Mouse (Mus musculus) intestine, embryonic 16.5 days (tissue): ENCODE results near the gene Hexim1. TPM values are rescaled to one million over a fixed set of nuclear protein-coding genes. Genes with fewer than 3 reads are reported as not detected.
A peak's percentile ranks its signal among the peaks of the same experiment; 100 is the strongest.

Experiments used
- ATAC-seq: fragments of 200-750 bp; cut with Nextera tagmentation; 2 replicates; pipeline ENCODE4 v1.8.0; 2017; ENCODE audit warnings: moderate TSS enrichment, moderate library complexity
- H3K27ac ChIP-seq: fragments of 300-500 bp; sonication (generic); 2 replicates; pipeline ENCODE4 v1.5.1; 2014; ENCODE audit warnings: mild to moderate bottlenecking, low read length
- H3K27me3 ChIP-seq: fragments of 300-500 bp; sonication (generic); replicated peaks from 2 replicates; pipeline ENCODE4 v1.6.1; 2014; ENCODE audit warnings: low read length, control low read depth, mixed read lengths; ENCODE audit not compliant: control insufficient read depth, insufficient read depth
- H3K36me3 ChIP-seq: fragments of 300-500 bp; sonication (generic); 2 replicates; pipeline ENCODE4 v1.6.1; 2014; ENCODE audit warnings: low read length, control low read depth; ENCODE audit not compliant: control insufficient read depth, insufficient read depth
- H3K4me1 ChIP-seq: fragments of 300-500 bp; sonication (generic); 2 replicates; pipeline ENCODE4 v1.6.1; 2014; ENCODE audit warnings: low read length, control low read depth, mixed read lengths; ENCODE audit not compliant: control insufficient read depth, insufficient read depth
- H3K4me2 ChIP-seq: fragments of 300-500 bp; sonication (generic); 2 replicates; pipeline ENCODE4 v1.6.1; 2014; ENCODE audit warnings: low read depth, low read length, control low read depth
- H3K4me3 ChIP-seq: fragments of 300-500 bp; sonication (generic); 2 replicates; pipeline ENCODE4 v1.5.1; 2014; ENCODE audit warnings: mild to moderate bottlenecking, low read length
- H3K9ac ChIP-seq: fragments of 300-500 bp; sonication (generic); 2 replicates; pipeline ENCODE4 v1.6.1; 2014; ENCODE audit warnings: low read depth, low read length
- H3K9me3 ChIP-seq: fragments of 300-500 bp; sonication (generic); 2 replicates; pipeline ENCODE4 v1.6.1; 2016; ENCODE audit warnings: low read length, control low read depth; ENCODE audit not compliant: control insufficient read depth
- WGBS: fragments of 180-500 bp; shearing (Covaris S2); extraction: QIAGEN DNeasy Blood & Tissue Kit; methylation state at CpG from one replicate; pipeline ENCODE4 v1.1.7; 2014; 5-methylcytosine and 5-hydroxymethylcytosine counted together
- polyA plus RNA-seq: library from polyadenylated mRNA; unstranded; fragments of >200 nt; fragmentation: Nextera tagmentation; extraction: Ambion mirVana; gene quantifications from 2 replicates; pipeline ENCODE4 v1.2.1, GENCODE M21; 2015

Gene Hexim1
- polyA plus RNA-seq, 1 experiment from 2014 or later, result 4.6 TPM

DNA sequence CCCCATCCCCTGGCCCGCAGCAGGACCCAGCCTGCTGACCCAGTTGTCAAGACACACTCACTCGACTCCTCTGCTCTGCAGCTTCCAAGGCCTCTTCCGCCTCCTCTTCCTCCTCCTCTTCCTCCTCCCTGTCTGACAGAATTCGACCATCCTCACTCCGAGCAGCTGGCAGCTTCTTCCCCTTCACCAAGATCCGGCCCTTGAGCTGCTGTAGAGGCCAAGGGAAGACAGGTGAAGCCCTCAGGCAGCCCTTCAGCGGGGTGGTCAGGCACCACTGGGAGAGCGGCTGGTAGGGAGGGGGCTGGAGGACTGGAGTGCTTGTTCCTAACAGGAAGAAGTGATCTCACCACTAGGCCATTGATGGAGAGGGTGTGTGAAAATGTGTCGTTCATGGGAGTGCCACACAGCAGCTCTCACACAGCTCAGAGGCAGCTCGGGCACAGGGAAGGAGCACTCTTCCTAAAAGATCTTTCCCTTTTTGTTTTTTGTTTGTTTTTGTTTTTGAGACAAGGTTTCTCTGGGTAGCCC lies 41.2 kb upstream of the Hexim1 start:
- Histone ChIP-seq H3K9ac (0 out of 2 replicates have a peak overlapping the region, but pooled peaks have one; percentile 10), H3K4me2 (no peak overlapping the region), H3K27ac (no peak overlapping the region), H3K4me3 (no peak overlapping the region), H3K9me3 (no peaks in the 10 kb centered on the region), H3K27me3 (no peaks in the 10 kb centered on the region), H3K36me3 (no peaks in the 10 kb centered on the region), H3K4me1 (no peaks in the 10 kb centered on the region)
- WGBS, result 34% methylated on average over 10 of the region's 10 CpGs
- no peak for ATAC-seq

GRCm38 (mm10) chr11:103076010-103076409 lies 40.0 kb upstream of the Hexim1 start:
- WGBS, result 90% methylated on average over 7 of the region's 7 CpGs
- ATAC-seq, result no peak
- no peak overlapping the region for H3K9ac ChIP-seq
- H3K27ac ChIP-seq, result no peak overlapping the region
- no peaks in the 10 kb centered on the region for H3K36me3 ChIP-seq
- H3K9me3 ChIP-seq, result no peaks in the 10 kb centered on the region
- H3K4me1 ChIP-seq, result peaks cover 7% of the 10 kb centered on the region; the same call in 1 of the 2 replicates
- no peak overlapping the region for H3K4me2 ChIP-seq
- H3K27me3 ChIP-seq, result 0 out of 2 replicates have a peak, but pooled peaks cover 6% of the 10 kb centered on the region
- H3K4me3 ChIP-seq, result no peak overlapping the region

- 82% methylated on average over 8 of the region's 8 CpGs for WGBS
- ATAC-seq, result no peak
- Histone ChIP-seq H3K4me3 (no peak overlapping the region), H3K9me3 (no peaks in the 10 kb centered on the region), H3K36me3 (no peaks in the 10 kb centered on the region), H3K27me3 (peaks cover 8% of the 10 kb centered on the region; the same call in 1 of the 2 replicates), H3K27ac (no peak overlapping the region), H3K4me2 (no peak overlapping the region), H3K9ac (no peak overlapping the region), H3K4me1 (peaks cover 7% of the 10 kb centered on the region; the same call in 1 of the 2 replicates)
Measured at GRCm38 (mm10) chr11:103076581-103076980, 39.5 kb upstream of the Hexim1 start.

DNA sequence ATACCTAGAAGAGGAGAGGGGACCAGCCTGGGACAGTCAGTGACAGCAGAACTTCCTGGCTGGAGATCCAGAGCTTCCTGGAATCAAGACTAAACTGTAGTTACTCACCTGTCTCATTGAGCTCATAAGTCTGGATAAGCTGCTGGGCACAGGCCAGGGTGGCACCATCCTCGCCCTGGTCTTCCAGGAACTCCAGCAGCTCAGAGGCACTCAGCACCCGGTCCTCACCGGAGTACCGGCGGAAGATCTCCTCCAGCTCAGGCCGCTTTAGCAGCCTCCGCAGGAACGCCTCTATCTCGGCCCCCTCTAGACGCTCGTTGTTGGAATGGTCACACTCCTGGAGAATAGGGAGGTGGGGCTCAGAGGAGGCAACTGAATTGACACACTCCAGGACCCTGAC lies 37.9 kb upstream of the Hexim1 start:
- no peak overlapping the region for H3K9ac ChIP-seq
- H3K4me2 ChIP-seq, result no peak overlapping the region
- H3K27me3 ChIP-seq, result peaks cover 9% of the 10 kb centered on the region; the same call in 1 of the 2 replicates
- 87% methylated on average over 11 of the region's 11 CpGs for WGBS
- no peak overlapping the region for H3K27ac ChIP-seq
- peaks cover 7% of the 10 kb centered on the region; the same call in 1 of the 2 replicates for H3K4me1 ChIP-seq
- no peak overlapping the region for H3K4me3 ChIP-seq
- no peaks in the 10 kb centered on the region for H3K9me3 ChIP-seq
- H3K36me3 ChIP-seq, result no peaks in the 10 kb centered on the region
- ATAC-seq, result no peak

GRCm38 (mm10) chr11:103080323-103081091 lies 35.5 kb upstream of the Hexim1 start:
- WGBS, result 4% methylated on average over 43 of the region's 43 CpGs
- H3K9ac ChIP-seq, result peak overlapping the region; percentile 51; the same call in 1 of the 2 replicates

GRCm38 (mm10) chr11:103081631-103082030 lies 34.4 kb upstream of the Hexim1 start:
- no peak for ATAC-seq
- Histone ChIP-seq H3K36me3 (no peaks in the 10 kb centered on the region), H3K4me1 (peaks cover 7% of the 10 kb centered on the region; the same call in 1 of the 2 replicates), H3K9ac (no peak overlapping the region), H3K4me3 (no peak overlapping the region), H3K27ac (no peak overlapping the region), H3K27me3 (peaks cover 9% of the 10 kb centered on the region; the same call in 1 of the 2 replicates), H3K4me2 (no peak overlapping the region), H3K9me3 (no peaks in the 10 kb centered on the region)
- 70% methylated on average over 6 of the region's 6 CpGs for WGBS

More at GRCm38 (mm10) chr11:103080323-103081091, 35.5 kb upstream of the Hexim1 start:
- Histone ChIP-seq H3K27ac (no peak overlapping the region), H3K4me3 (peak overlapping the region; percentile 43), H3K36me3 (no peaks in the 10 kb centered on the region), H3K27me3 (peaks cover 9% of the 10 kb centered on the region; the same call in 1 of the 2 replicates), H3K9me3 (no peaks in the 10 kb centered on the region), H3K4me1 (peaks cover 7% of the 10 kb centered on the region; the same call in 1 of the 2 replicates), H3K4me2 (peak overlapping the region; percentile 55)
- ATAC-seq, result peak; percentile 60

DNA sequence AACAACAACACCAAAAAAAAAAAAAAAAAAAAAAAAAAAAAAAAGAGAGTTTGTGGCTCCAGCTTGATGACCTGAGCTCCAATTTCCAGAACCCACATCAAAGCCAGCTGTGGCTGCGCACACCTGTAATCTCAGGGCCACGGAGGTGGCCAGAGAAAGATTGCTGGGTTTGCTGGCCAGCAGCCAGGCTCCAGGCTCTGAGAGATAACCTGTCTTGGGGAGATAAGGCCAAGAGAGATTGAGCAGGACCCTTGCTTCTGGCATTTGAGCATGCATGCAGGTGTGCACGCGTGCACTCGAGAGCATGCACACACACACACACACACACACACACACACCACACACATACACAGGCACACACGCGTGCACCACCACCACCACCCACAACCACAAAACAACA lies 22.7 kb upstream of the Hexim1 start:
- ATAC-seq, result no peak
- no peak overlapping the region for H3K4me3 ChIP-seq
- no peak overlapping the region for H3K9ac ChIP-seq
- H3K4me1 ChIP-seq, result peaks cover 21% of the 10 kb centered on the region
- H3K27ac ChIP-seq, result no peak overlapping the region
- 87% methylated on average over 7 of the region's 7 CpGs for WGBS
- H3K4me2 ChIP-seq, result no peak overlapping the region
- no peaks in the 10 kb centered on the region for H3K27me3 ChIP-seq
- no peaks in the 10 kb centered on the region for H3K9me3 ChIP-seq
- no peaks in the 10 kb centered on the region for H3K36me3 ChIP-seq

DNA sequence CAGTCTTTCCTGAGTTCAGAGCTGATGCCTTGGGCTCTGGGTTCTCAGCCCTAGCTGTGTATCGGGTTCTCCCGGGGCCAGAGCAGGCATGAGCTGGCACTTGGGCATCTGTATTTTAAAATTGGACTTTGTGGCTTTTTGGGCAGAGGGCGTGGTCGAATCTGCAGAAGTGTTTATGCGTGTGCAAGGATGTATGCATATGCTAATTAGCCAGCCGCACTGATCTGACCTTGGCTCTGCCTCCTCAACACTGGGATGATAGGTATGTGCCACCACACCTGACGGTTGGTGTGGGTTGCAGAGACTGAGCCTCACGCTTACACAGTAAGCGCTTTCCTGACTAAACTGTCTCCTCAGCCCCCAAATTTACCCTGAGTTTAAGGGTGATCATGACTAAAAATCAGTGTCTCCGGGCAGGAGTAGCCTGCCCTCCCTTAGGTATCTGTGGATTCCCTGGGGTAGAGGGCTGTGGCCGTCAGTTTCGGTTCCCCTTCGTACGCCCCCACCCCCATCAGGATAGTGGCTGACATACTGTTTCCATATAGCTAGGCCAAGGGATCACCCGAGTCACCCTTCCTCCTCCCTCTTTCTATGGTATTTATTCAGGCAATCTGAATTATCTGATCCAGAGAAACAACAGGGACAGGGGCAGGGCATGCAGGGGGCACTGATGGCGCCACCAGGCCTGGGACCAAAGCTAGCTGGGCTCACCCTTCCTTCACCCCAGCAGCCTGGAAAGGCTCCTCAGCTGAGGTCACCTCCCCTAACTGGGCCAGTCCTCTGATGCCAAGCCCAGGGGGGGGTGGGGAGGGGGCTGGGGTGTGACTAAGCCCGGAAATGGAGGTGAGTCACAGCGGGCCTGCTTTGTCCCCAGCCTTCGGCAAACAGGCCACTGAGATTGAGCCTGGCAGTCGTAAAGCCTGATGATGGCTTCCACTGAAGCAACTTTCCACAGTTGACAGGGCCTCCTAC lies 21.9 kb upstream of the Hexim1 start:
- Histone ChIP-seq H3K36me3 (no peaks in the 10 kb centered on the region), H3K9me3 (no peaks in the 10 kb centered on the region), H3K27ac (no peak overlapping the region), H3K4me3 (no peak overlapping the region), H3K9ac (no peak overlapping the region), H3K27me3 (no peaks in the 10 kb centered on the region), H3K4me1 (peaks cover 22% of the 10 kb centered on the region), H3K4me2 (no peak overlapping the region)
- ATAC-seq, result peak; percentile 52
- 62% methylated on average over 20 of the region's 20 CpGs for WGBS
